Mouse (Mus musculus) E14TG2a.4 (cell line): ENCODE measurements around the gene Vmp1.

ENCODE experiments used
- H3K27me3 ChIP-seq: 2 replicates; pipeline ENCODE4 v1.6.1; 2014; ENCODE audit warnings: low read length, control low read depth; ENCODE audit not compliant: insufficient read depth
- H3K36me3 ChIP-seq: 2 replicates; pipeline ENCODE4 v1.6.1; 2014; ENCODE audit warnings: low read length, control low read depth; ENCODE audit not compliant: insufficient read depth
- H3K4me1 ChIP-seq: replicated peaks from 2 replicates; pipeline ENCODE4 v1.6.1; 2014; ENCODE audit warnings: low read depth, low read length, control low read depth
- H3K4me3 ChIP-seq: replicated peaks from 2 replicates; pipeline ENCODE4 v1.5.1; 2014; ENCODE audit warnings: mild to moderate bottlenecking, low read length
- H3K9me3 ChIP-seq: 2 replicates; pipeline ENCODE4 v1.6.1; 2014; ENCODE audit warnings: low read length, control low read depth
- CTCF ChIP-seq: conservative IDR thresholded peaks from 2 replicates; pipeline ENCODE4 v1.5.1; 2014; ENCODE audit warnings: low read length
- NANOG ChIP-seq: IDR thresholded peaks from 2 replicates; pipeline ENCODE4 v1.6.1; 2014; ENCODE audit warnings: borderline replicate concordance, low read length, mixed read lengths
- POU5F1 ChIP-seq: IDR thresholded peaks from 2 replicates; pipeline ENCODE4 v1.6.1; 2014; ENCODE audit warnings: low read length, borderline replicate concordance

Vmp1 gene

DNA sequence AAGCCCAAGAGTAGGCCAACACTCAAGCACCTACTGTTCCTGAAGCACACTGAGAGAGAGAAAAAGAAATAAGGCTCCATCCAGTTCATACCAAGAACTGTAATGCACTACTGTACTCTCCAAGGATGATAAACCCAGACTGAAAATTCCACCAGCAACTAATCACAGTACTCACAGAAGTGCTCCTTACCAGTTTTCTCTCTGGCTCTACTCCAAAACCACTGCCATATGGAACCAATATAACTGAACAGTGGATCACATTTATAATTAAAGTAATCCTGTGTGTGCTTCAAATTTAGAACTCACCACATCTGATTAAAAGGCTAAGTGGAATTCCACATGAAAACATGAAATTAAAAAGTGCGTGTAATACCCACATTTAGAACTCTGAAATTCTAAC is 140.8 kb downstream of the Vmp1 start:
- H3K4me3 ChIP-seq: no peak overlapping the region
- H3K9me3 ChIP-seq: no peaks in the 10 kb centered on the region
- TF ChIP-seq CTCF (no peak), POU5F1 (no peak), NANOG (no peak)
- peaks cover 45% of the 10 kb centered on the region for H3K4me1 ChIP-seq
- H3K36me3 ChIP-seq: peaks cover 16% of the 10 kb centered on the region; the same call in 1 of the 2 replicates
- no peaks in the 10 kb centered on the region for H3K27me3 ChIP-seq

DNA sequence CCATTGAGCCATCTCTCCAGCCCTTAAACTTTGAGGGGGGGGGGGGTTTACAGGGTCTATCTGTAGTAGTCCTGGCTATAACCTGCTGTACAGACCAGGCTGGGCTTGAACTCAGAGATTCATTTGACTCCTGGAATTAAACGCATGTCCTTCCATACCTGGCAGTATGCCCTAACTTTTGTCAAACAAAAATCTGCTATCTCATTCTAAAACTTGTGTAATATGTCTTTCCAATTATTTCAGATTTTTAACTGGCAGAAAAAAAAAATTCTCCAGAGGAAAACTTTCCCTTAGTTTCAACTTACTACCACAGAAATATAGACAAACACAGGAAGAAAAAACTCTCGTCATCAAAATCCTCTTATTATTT is 143.2 kb downstream of the Vmp1 start:
- Histone ChIP-seq H3K9me3 (no peaks in the 10 kb centered on the region), H3K4me1 (peaks cover 53% of the 10 kb centered on the region), H3K27me3 (no peaks in the 10 kb centered on the region), H3K36me3 (peaks cover 16% of the 10 kb centered on the region; the same call in 1 of the 2 replicates), H3K4me3 (no peak overlapping the region)
- TF ChIP-seq CTCF (no peak), POU5F1 (no peak), NANOG (no peak)

DNA sequence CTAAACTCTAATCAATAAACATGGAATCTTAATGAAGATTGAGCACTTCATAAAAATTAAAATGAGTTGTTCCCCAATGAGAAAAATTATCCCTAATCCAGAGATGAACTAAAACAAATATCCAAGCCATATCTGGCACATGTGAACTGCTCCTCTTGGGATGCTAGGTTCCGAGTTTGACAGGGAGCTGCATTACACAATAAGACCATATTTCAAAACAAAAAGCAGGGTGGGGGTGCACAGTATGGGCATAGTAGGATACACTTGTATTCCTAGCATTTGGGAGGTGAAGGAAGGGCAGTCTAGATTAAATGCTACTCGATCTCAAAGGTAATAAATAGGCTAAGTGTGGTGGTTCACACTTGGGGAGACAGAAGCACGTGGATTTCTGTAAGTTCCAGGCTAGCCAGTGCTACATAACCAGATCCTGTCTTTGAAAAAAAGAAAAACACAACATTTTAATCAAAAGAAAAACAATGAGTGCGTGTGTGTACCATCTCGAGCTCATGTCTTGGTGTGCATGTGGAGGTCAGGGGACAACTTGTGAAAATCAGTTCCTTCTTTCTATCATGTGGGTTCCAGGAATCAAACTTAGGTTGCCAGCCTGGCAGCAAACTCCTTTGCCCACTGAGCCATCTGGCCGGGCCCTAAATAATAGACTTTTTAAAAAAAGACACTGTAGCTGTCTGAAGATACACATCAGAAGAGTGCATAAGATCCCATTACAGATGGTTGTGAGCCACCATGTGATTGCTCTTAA is 143.7 kb downstream of the Vmp1 start:
- Histone ChIP-seq H3K9me3 (no peaks in the 10 kb centered on the region), H3K27me3 (no peaks in the 10 kb centered on the region), H3K4me3 (no peak overlapping the region), H3K36me3 (peaks cover 17% of the 10 kb centered on the region), H3K4me1 (peaks cover 51% of the 10 kb centered on the region)
- no peak for TF ChIP-seq CTCF
- no peak for TF ChIP-seq POU5F1
- TF ChIP-seq NANOG: no peak

DNA sequence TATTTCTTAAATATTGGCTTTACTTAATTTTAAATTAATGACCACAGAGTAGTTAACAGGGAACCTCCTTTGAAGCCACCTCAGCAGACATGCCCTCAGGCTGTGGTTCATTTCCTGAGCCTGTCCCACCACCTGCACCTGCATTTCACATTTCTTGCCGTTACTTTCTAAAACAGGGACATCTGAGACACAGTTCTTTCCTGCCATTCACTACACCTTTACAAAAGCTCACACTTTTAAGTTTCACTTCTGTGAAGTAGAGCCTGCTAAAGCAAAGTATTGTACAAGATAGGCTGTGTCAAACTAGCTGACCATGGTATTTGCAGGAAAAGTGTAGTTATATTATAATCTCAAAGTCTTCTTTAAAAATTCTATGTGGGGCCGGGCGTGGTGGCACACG is 144.8 kb downstream of the Vmp1 start:
- Histone ChIP-seq H3K9me3 (no peaks in the 10 kb centered on the region), H3K36me3 (peaks cover 27% of the 10 kb centered on the region), H3K4me1 (peaks cover 51% of the 10 kb centered on the region), H3K27me3 (no peaks in the 10 kb centered on the region), H3K4me3 (no peak overlapping the region)
- TF ChIP-seq CTCF: no peak

DNA sequence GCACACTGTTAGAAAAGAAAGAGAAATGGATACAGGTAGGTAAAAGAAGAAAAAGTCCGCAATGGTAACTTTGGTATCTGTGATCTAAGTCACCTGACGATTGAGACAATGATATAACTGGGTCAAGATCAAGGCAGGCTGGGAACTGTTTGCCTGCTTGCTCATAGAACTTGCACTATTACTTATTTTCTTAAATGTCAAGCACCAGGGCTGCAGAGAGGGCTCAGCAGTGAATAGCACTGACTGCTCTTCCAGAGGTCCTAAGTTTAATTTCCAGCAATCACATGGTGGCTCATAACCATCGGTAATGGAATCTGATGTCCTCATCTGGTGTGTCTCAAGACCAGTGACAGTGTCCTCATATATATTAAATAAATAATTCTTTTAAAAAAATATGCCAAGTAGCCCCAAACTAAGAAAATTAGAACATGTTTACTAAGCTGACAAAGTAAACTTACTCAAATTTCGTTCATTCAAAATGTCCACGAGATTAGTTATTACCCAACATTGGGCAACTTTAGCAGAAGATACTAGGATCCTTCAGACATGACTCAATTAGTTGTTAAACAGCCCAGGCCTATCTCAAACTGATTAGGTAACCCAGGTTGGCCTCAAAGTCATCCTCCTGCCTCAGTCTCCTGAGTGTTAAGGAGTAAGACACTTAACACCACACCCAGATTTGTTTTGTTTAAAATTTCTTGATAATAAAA is 149.3 kb downstream of the Vmp1 start:
- TF ChIP-seq POU5F1 (no peak), CTCF (no peak), NANOG (no peak)
- Histone ChIP-seq H3K36me3 (peaks cover 49% of the 10 kb centered on the region), H3K4me3 (no peak overlapping the region), H3K27me3 (no peaks in the 10 kb centered on the region), H3K4me1 (peaks cover 21% of the 10 kb centered on the region), H3K9me3 (no peaks in the 10 kb centered on the region)
